Comparison of ENCODE assay signal across 8 mouse cellular contexts in genomic region chr7:66689620-66690360, GRCm38 (mm10). TPM values are rescaled to one million over a fixed set of nuclear protein-coding genes. Genes with fewer than 3 reads are reported as not detected.
DNase-seq lines count a peak whose midpoint lies in the region; ATAC-seq and TF ChIP-seq lines count a peak whose summit lies in the region.

TSS of gene Lins1 (plus strand) at chr7:66689889.

- peak; percentile 64 for TF ChIP-seq POLR2A in kidney, adult 2 months (IDR thresholded peaks at IDR 0.05; ENCODE audit: low read depth, low read length)
- peak; percentile 11; the same call in 1 of the 2 replicates for TF ChIP-seq POLR2A in spleen, adult 2 months (IDR thresholded peaks at IDR 0.05; ENCODE audit: low read depth, low read length)

- no peaks in the 10 kb centered on the region for H3K27me3 ChIP-seq in embryonic facial prominence, embryonic 13.5 days
- no peaks in the 10 kb centered on the region for H3K27me3 ChIP-seq in kidney, adult 2 months (replicated peaks; ENCODE audit: control insufficient read depth, insufficient read depth, low read length)
- H3K27me3 ChIP-seq in limb, embryonic 12.5 days = no peaks in the 10 kb centered on the region
- no peaks in the 10 kb centered on the region for H3K27me3 ChIP-seq in midbrain, embryonic 15.5 days (replicated peaks)
- H3K27me3 ChIP-seq in spleen, adult 2 months (ENCODE audit: control insufficient read depth, insufficient read depth, low read length) = no peaks in the 10 kb centered on the region

- peak within 1 kb of the TSS; percentile 80 for H3K4me2 ChIP-seq in embryonic facial prominence, embryonic 13.5 days
- peak within 1 kb of the TSS; percentile 93 for H3K4me2 ChIP-seq in limb, embryonic 12.5 days
- H3K4me2 ChIP-seq in midbrain, embryonic 15.5 days = peak within 1 kb of the TSS; percentile 87

- peak; percentile 99 for ATAC-seq in embryonic facial prominence, embryonic 13.5 days (ENCODE audit: insufficient number of reproducible peaks, insufficient read depth, low FRiP score, low TSS enrichment, low read depth)
- peak; percentile 99 for ATAC-seq in limb, embryonic 12.5 days (ENCODE audit: insufficient number of reproducible peaks, insufficient read depth, low FRiP score, low TSS enrichment, low read depth)
- peak; percentile 99 for ATAC-seq in midbrain, embryonic 15.5 days (replicated peaks)

- H3K36me3 ChIP-seq in embryonic facial prominence, embryonic 13.5 days = peaks cover 3% of the 10 kb centered on the region; the same call in 1 of the 2 replicates
- H3K36me3 ChIP-seq in kidney, adult 2 months (ENCODE audit: control insufficient read depth, insufficient read depth, low read length) = no peaks in the 10 kb centered on the region; the same call in 1 of the 2 replicates
- peaks cover 10% of the 10 kb centered on the region; the same call in 1 of the 2 replicates for H3K36me3 ChIP-seq in limb, embryonic 12.5 days
- H3K36me3 ChIP-seq in midbrain, embryonic 15.5 days (replicated peaks) = no peaks in the 10 kb centered on the region; the same call in 1 of the 2 replicates
- H3K36me3 ChIP-seq in spleen, adult 2 months (ENCODE audit: control insufficient read depth, insufficient read depth, low read length) = no peaks in the 10 kb centered on the region

- WGBS in embryonic facial prominence, embryonic 13.5 days = under 1% methylated on average over 52 of the region's 52 CpGs
- WGBS in kidney, adult 2 months = under 1% methylated on average over 52 of the region's 52 CpGs
- WGBS in limb, embryonic 12.5 days = under 1% methylated on average over 51 of the region's 52 CpGs
- WGBS in midbrain, embryonic 15.5 days = under 1% methylated on average over 52 of the region's 52 CpGs
- WGBS in spleen, adult 2 months = under 1% methylated on average over 52 of the region's 52 CpGs

- no peaks in the 10 kb centered on the region for H3K9me3 ChIP-seq in embryonic facial prominence, embryonic 13.5 days
- no peaks in the 10 kb centered on the region for H3K9me3 ChIP-seq in limb, embryonic 12.5 days
- H3K9me3 ChIP-seq in midbrain, embryonic 15.5 days = no peaks in the 10 kb centered on the region

- H3K4me3 ChIP-seq in embryonic facial prominence, embryonic 13.5 days = peak within 1 kb of the TSS; percentile 80
- peak within 1 kb of the TSS; percentile 91 for H3K4me3 ChIP-seq in kidney, adult 2 months (ENCODE audit: insufficient read depth, low read depth, low read length)
- peak within 1 kb of the TSS; percentile 77 for H3K4me3 ChIP-seq in limb, embryonic 12.5 days (replicated peaks)
- peak within 1 kb of the TSS; percentile 78 for H3K4me3 ChIP-seq in midbrain, embryonic 15.5 days
- H3K4me3 ChIP-seq in spleen, adult 2 months (ENCODE audit: extremely low read depth, insufficient read depth, insufficient read length) = peak within 1 kb of the TSS; percentile 87

- peak within 1 kb of the TSS; percentile 85 for H3K9ac ChIP-seq in embryonic facial prominence, embryonic 13.5 days
- H3K9ac ChIP-seq in limb, embryonic 12.5 days (replicated peaks) = peak within 1 kb of the TSS; percentile 79
- peak within 1 kb of the TSS; percentile 77 for H3K9ac ChIP-seq in midbrain, embryonic 15.5 days

- peak within 1 kb of the TSS; percentile 91 for H3K27ac ChIP-seq in embryonic facial prominence, embryonic 13.5 days
- peak within 1 kb of the TSS; percentile 87 for H3K27ac ChIP-seq in kidney, adult 2 months (ENCODE audit: insufficient read depth, low read depth, low read length)
- peak within 1 kb of the TSS; percentile 92 for H3K27ac ChIP-seq in limb, embryonic 12.5 days
- peak within 1 kb of the TSS; percentile 98 for H3K27ac ChIP-seq in midbrain, embryonic 15.5 days
- H3K27ac ChIP-seq in spleen, adult 2 months (ENCODE audit: insufficient read depth, low read length) = peak within 1 kb of the TSS; percentile 73

- H3K4me1 ChIP-seq in embryonic facial prominence, embryonic 13.5 days = peaks cover 16% of the 10 kb centered on the region
- no peaks in the 10 kb centered on the region; the same call in 1 of the 2 replicates for H3K4me1 ChIP-seq in kidney, adult 2 months (ENCODE audit: control insufficient read depth, insufficient read depth, low read length)
- H3K4me1 ChIP-seq in limb, embryonic 12.5 days (replicated peaks) = peaks cover 13% of the 10 kb centered on the region
- peaks cover 19% of the 10 kb centered on the region for H3K4me1 ChIP-seq in midbrain, embryonic 15.5 days
- peaks cover 4% of the 10 kb centered on the region; the same call in 1 of the 2 replicates for H3K4me1 ChIP-seq in spleen, adult 2 months (ENCODE audit: control insufficient read depth, insufficient read depth, insufficient read length)

- peak; percentile 99 for DNase-seq in 3134 (ENCODE audit: extremely low read depth, insufficient read length, low spot score)
- peak; percentile 98 to 99 for DNase-seq in adrenal gland, postnatal 36 days
- DNase-seq in heart, adult 18-20 months = peak; percentile 98 to 100
- DNase-seq in kidney, adult 2 months = peak; percentile 100
- DNase-seq in spleen, adult 2 months (ENCODE audit: low read depth in 1 of 2, low spot score in 2 of 2) = peak; percentile 98

- TF ChIP-seq CTCF in kidney, adult 2 months (conservative IDR thresholded peaks at IDR 0.05; ENCODE audit: insufficient read depth, insufficient read length, low read depth, low read length) = 0 out of 2 replicates have a peak, but pooled peaks have one; percentile 4
- no peak for TF ChIP-seq CTCF in spleen, adult 2 months (IDR thresholded peaks at IDR 0.05; ENCODE audit: extremely low read depth, insufficient read depth, insufficient read length, insufficient replicate concordance)

RNA-seq across cellular contexts. Expression of gene Lins1, which starts in this region (rescaled TPM):
- 10 to 100 TPM in 1 of 2 experiments, 1 to 10 TPM in 1; 9.3 to 10.0 TPM for total RNA-seq in adrenal gland, postnatal 36 days (2021)
- polyA plus RNA-seq in embryonic facial prominence, embryonic 13.5 days (2015; fragmentation: Nextera tagmentation; extraction: Ambion mirVana) = 22.4 and 23.3 TPM in 2 replicates
- 1 to 10 TPM; 2.5 to 3.9 TPM for total RNA-seq in heart, adult 18-20 months (2021)
- 4.8 and 6.2 TPM in 2 replicates for polyA plus RNA-seq in kidney, adult 2 months (2012; rRNA removed)
- polyA plus RNA-seq in limb, embryonic 12.5 days (2016; fragmentation: Nextera tagmentation; extraction: Ambion mirVana) = 19.3 and 25.6 TPM in 2 replicates
- polyA plus RNA-seq in midbrain, embryonic 15.5 days (2015; fragmentation: Nextera tagmentation; extraction: Ambion mirVana) = 18.2 and 22.1 TPM in 2 replicates
- polyA plus RNA-seq in spleen, adult 2 months (2012; rRNA removed) = 2.8 and 3.5 TPM in 2 replicates

Comparison
In these comparisons a context has a peak if more than half of its experiments do, and no peak if none do; other contexts are left out.
1. Peak in every context shown above with its lines: DNase-seq, ATAC-seq, H3K4me3 ChIP-seq and H3K27ac ChIP-seq.